ENCODE assay signal across 25 mouse cellular contexts in the genomic region with DNA sequence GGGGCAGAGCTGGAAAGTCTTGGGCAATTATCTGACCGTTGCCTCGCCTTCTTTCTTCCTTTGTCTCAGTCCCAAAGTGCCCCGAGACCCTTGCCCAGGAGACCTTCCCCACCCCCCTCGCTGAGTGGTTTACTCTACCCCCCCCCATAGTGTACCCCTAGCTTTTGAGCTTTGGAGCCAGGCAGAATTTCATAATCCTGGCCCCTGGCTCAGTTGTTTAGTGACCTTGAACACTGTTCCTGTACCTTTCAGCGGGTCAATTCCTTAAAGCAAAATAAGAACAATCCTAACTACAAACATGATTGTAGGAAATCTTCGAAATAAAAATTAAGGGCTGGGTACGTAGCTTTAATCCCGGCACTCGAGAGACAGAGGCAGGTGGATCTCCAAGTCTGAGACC. TPM values are rescaled to one million over a fixed set of nuclear protein-coding genes. Genes with fewer than 3 reads are reported as not detected.
DNase-seq lines count a peak whose midpoint lies in the region; ATAC-seq and TF ChIP-seq lines count a peak whose summit lies in the region.
"Had no signal": no experiment of that assay in that cellular context is flagged by ENCODE, and none has a peak within 500 bp of the region (broad histone marks: within the 10 kb centered on the region; RNA-seq: fewer than 3 reads in every experiment).

No protein-coding gene starts in this region.

- no peak for ATAC-seq in liver, embryonic 11.5 days (replicated peaks; ENCODE audit: low FRiP score)
- ATAC-seq: forebrain, embryonic 14.5 days had no signal

- H3K4me2 ChIP-seq in liver, embryonic 11.5 days: no peak overlapping the region
- H3K4me2 ChIP-seq: limb, embryonic 12.5 days had no signal

- peak overlapping the region; percentile 42 for H3K4me3 ChIP-seq in liver, adult 2 months (ENCODE audit: insufficient read depth, low read depth, low read length)
- no peak overlapping the region for H3K4me3 ChIP-seq in liver, embryonic 11.5 days (ENCODE audit: low read depth, low read length)
- 0 out of 2 replicates have a peak overlapping the region, but pooled peaks have one; percentile 10 for H3K4me3 ChIP-seq in limb, embryonic 10.5 days
- H3K4me3 ChIP-seq: limb, embryonic 12.5 days had no signal

- no peaks in the 10 kb centered on the region for H3K27me3 ChIP-seq in liver, adult 2 months (ENCODE audit: control insufficient read depth, insufficient read depth, low read length)
- no peaks in the 10 kb centered on the region for H3K27me3 ChIP-seq in liver, embryonic 11.5 days (replicated peaks; ENCODE audit: control insufficient read depth, insufficient read depth, low read length)
- no peaks in the 10 kb centered on the region for H3K27me3 ChIP-seq in limb, embryonic 10.5 days (ENCODE audit: low read depth, poor library complexity, severe bottlenecking)
- H3K27me3 ChIP-seq: limb, embryonic 12.5 days had no signal

- TF ChIP-seq CTCF in liver, adult 2 months (IDR thresholded peaks at IDR 0.05; ENCODE audit: low read depth, low read length): no peak

- H3K27ac ChIP-seq in liver, adult 2 months (replicated peaks; ENCODE audit: insufficient read depth, low read depth, low read length): peak overlapping the region; percentile 99
- no peak overlapping the region for H3K27ac ChIP-seq in liver, embryonic 11.5 days (ENCODE audit: low read depth, low read length)
- H3K27ac ChIP-seq in limb, embryonic 10.5 days: peak overlapping the region; percentile 56
- H3K27ac ChIP-seq: kidney, postnatal 0 days; limb, embryonic 12.5 days had no signal

- peaks cover 19% of the 10 kb centered on the region for H3K4me1 ChIP-seq in liver, adult 2 months (ENCODE audit: control insufficient read depth, insufficient read depth, low read length)
- 0 out of 2 replicates have a peak, but pooled peaks cover 7% of the 10 kb centered on the region for H3K4me1 ChIP-seq in liver, embryonic 11.5 days (replicated peaks; ENCODE audit: control insufficient read depth, insufficient read depth, low read length)
- H3K4me1 ChIP-seq in limb, embryonic 10.5 days: peaks cover 19% of the 10 kb centered on the region

- WGBS in liver, adult 2 months: 9% methylated on average over 9 of the region's 9 CpGs
- WGBS in liver, embryonic 11.5 days: 62% methylated on average over 9 of the region's 9 CpGs
- 72% methylated on average over 9 of the region's 9 CpGs for WGBS in limb, embryonic 10.5 days

- TF ChIP-seq POLR2A in liver, adult 2 months (IDR thresholded peaks at IDR 0.05; ENCODE audit: extremely low read depth, insufficient read depth, low read length): no peak

- H3K36me3 ChIP-seq in liver, adult 2 months (ENCODE audit: control insufficient read depth, insufficient read depth, low read length): peaks cover 3% of the 10 kb centered on the region; the same call in 1 of the 2 replicates
- no peaks in the 10 kb centered on the region for H3K36me3 ChIP-seq in liver, embryonic 11.5 days (ENCODE audit: control insufficient read depth, insufficient read depth, low read length)
- H3K36me3 ChIP-seq in limb, embryonic 10.5 days: no peaks in the 10 kb centered on the region
- H3K36me3 ChIP-seq: limb, embryonic 12.5 days had no signal

- no peaks in the 10 kb centered on the region for H3K9me3 ChIP-seq in liver, embryonic 11.5 days (ENCODE audit: control insufficient read depth, low read length)
- H3K9me3 ChIP-seq in limb, embryonic 10.5 days (replicated peaks): no peaks in the 10 kb centered on the region

- DNase-seq in adrenal gland, postnatal 10 days: peak; percentile 30
- no peak for DNase-seq in adrenal gland, adult 8-10 months
- peak; percentile 88 for DNase-seq in liver, adult 2 months (ENCODE audit: extremely low read depth, low read depth, low spot score)
- no peak for DNase-seq in liver, embryonic 11.5 days (ENCODE audit: low spot score)
- no peak for DNase-seq in limb, embryonic 10.5 days (ENCODE audit: low spot score)
- DNase-seq in lung, adult 18-20 months: no peak
- no peak for DNase-seq in frontal cortex, postnatal 36 days (ENCODE audit: low spot score in 2 of 2)
- DNase-seq in left cerebral cortex, adult 18-20 months (ENCODE audit: low spot score in 2 of 2): no peak
- DNase-seq: adrenal gland, postnatal 25 days; cerebellum, adult 2 months; heart, postnatal 4 days; midbrain, embryonic 14.5 days; thymus, postnatal 14 days had no signal

- H3K79me2 ChIP-seq in liver, adult 2 months (ENCODE audit: control insufficient read depth, insufficient read depth, low read length): no peaks in the 10 kb centered on the region

- H3K9ac ChIP-seq in liver, adult 2 months (ENCODE audit: low read depth, low read length): peak overlapping the region; percentile 74
- no peak overlapping the region for H3K9ac ChIP-seq in liver, embryonic 11.5 days (ENCODE audit: low read depth, low read length)
- H3K9ac ChIP-seq: limb, embryonic 12.5 days had no signal

RNA-seq across cellular contexts. Expression of a gene that starts 19.0 kb away (rescaled TPM):
- total RNA-seq in adrenal gland, postnatal 10 days (2021): not detected
- not detected for total RNA-seq in adrenal gland, adult 8-10 months (2022)
- total RNA-seq in liver, adult 2 months (2014; rRNA removed): not detected in 2 replicates
- polyA plus RNA-seq in liver, adult 2 months (2012; rRNA removed): 0.22 and 0.24 TPM in 2 replicates
- polyA plus RNA-seq in liver, embryonic 11.5 days (2014; fragmentation: Nextera tagmentation; extraction: Ambion mirVana): not detected in 2 replicates
- not detected in 2 replicates for polyA plus RNA-seq in limb, embryonic 10.5 days (2016; fragmentation: Nextera tagmentation; extraction: Ambion mirVana)
- total RNA-seq in left cerebral cortex, adult 18-20 months (2021): not detected
- total RNA-seq: adrenal gland, postnatal 25 days; common myeloid progenitor, adult 5-6 weeks; granulocyte monocyte progenitor cell, adult 5-6 weeks; heart, postnatal 4 days; layer of hippocampus, adult 8-10 months; left cerebral cortex, adult 8-10 months; megakaryocyte progenitor cell, adult 5-6 weeks had no signal
- polyA plus RNA-seq: cerebellum, adult 2 months; forebrain, embryonic 14.5 days; heart, embryonic 14.5 days; kidney, postnatal 0 days; limb, embryonic 12.5 days; lung, postnatal 0 days; midbrain, embryonic 14.5 days; neural tube, embryonic 11.5 days; stomach, embryonic 16.5 days had no signal

RNA-seq across cellular contexts. Expression of a gene that starts 23.4 kb away (rescaled TPM):
- total RNA-seq in adrenal gland, postnatal 10 days (2021): not detected
- total RNA-seq in adrenal gland, adult 8-10 months (2022): not detected
- total RNA-seq in liver, adult 2 months (2014; rRNA removed): not detected in 2 replicates
- not detected in 2 replicates for polyA plus RNA-seq in liver, adult 2 months (2012; rRNA removed)
- polyA plus RNA-seq in liver, embryonic 11.5 days (2014; fragmentation: Nextera tagmentation; extraction: Ambion mirVana): not detected in 2 replicates
- polyA plus RNA-seq in limb, embryonic 10.5 days (2016; fragmentation: Nextera tagmentation; extraction: Ambion mirVana): not detected in 2 replicates
- total RNA-seq in left cerebral cortex, adult 18-20 months (2021): not detected
- total RNA-seq: adrenal gland, postnatal 25 days; common myeloid progenitor, adult 5-6 weeks; granulocyte monocyte progenitor cell, adult 5-6 weeks; heart, postnatal 4 days; layer of hippocampus, adult 8-10 months; left cerebral cortex, adult 8-10 months; megakaryocyte progenitor cell, adult 5-6 weeks had no signal
- polyA plus RNA-seq: cerebellum, adult 2 months; forebrain, embryonic 14.5 days; heart, embryonic 14.5 days; kidney, postnatal 0 days; limb, embryonic 12.5 days; lung, postnatal 0 days; midbrain, embryonic 14.5 days; neural tube, embryonic 11.5 days; stomach, embryonic 16.5 days had no signal

RNA-seq across cellular contexts. Expression of a gene that starts 27.6 kb away (rescaled TPM):
- 100 to 1,000 TPM; 337 to 338 TPM for total RNA-seq in adrenal gland, postnatal 10 days (2021)
- total RNA-seq in adrenal gland, adult 8-10 months (2022): 100 to 1,000 TPM; 209 to 364 (median 285) TPM
- total RNA-seq in liver, adult 2 months (2014; rRNA removed): 1,230 and 1,535 TPM in 2 replicates
- 1,907 and 2,831 TPM in 2 replicates for polyA plus RNA-seq in liver, adult 2 months (2012; rRNA removed)
- 19.2 and 21.5 TPM in 2 replicates for polyA plus RNA-seq in liver, embryonic 11.5 days (2014; fragmentation: Nextera tagmentation; extraction: Ambion mirVana)
- 5.0 and 8.3 TPM in 2 replicates for polyA plus RNA-seq in limb, embryonic 10.5 days (2016; fragmentation: Nextera tagmentation; extraction: Ambion mirVana)
- 100 to 1,000 TPM; 745 to 825 TPM for total RNA-seq in left cerebral cortex, adult 18-20 months (2021)

RNA-seq across cellular contexts. Expression of a gene that starts 42.9 kb away (rescaled TPM):
- total RNA-seq in adrenal gland, postnatal 10 days (2021): 10 to 100 TPM; 60.8 to 78.7 TPM
- 10 to 100 TPM; 40.7 to 74.9 (median 57.2) TPM for total RNA-seq in adrenal gland, adult 8-10 months (2022)
- total RNA-seq in liver, adult 2 months (2014; rRNA removed): 6.1 and 9.5 TPM in 2 replicates
- 12.5 and 16.1 TPM in 2 replicates for polyA plus RNA-seq in liver, adult 2 months (2012; rRNA removed)
- polyA plus RNA-seq in liver, embryonic 11.5 days (2014; fragmentation: Nextera tagmentation; extraction: Ambion mirVana): 50.7 and 61.8 TPM in 2 replicates
- polyA plus RNA-seq in limb, embryonic 10.5 days (2016; fragmentation: Nextera tagmentation; extraction: Ambion mirVana): 190 and 236 TPM in 2 replicates
- 10 to 100 TPM; 23.4 to 28.6 TPM for total RNA-seq in left cerebral cortex, adult 18-20 months (2021)

RNA-seq across cellular contexts. Expression of a gene that starts 48.9 kb away (rescaled TPM):
- total RNA-seq in adrenal gland, postnatal 10 days (2021): under 1 TPM; 0.24 to 0.97 TPM
- 1 to 10 TPM in 1 of 4 experiments, under 1 TPM in 3; 0.20 to 1.2 (median 0.66) TPM for total RNA-seq in adrenal gland, adult 8-10 months (2022)
- 0.65 and 1.4 TPM in 2 replicates for total RNA-seq in liver, adult 2 months (2014; rRNA removed)
- polyA plus RNA-seq in liver, adult 2 months (2012; rRNA removed): 1.1 and 1.8 TPM in 2 replicates
- 0.07 and 0.14 TPM in 2 replicates for polyA plus RNA-seq in liver, embryonic 11.5 days (2014; fragmentation: Nextera tagmentation; extraction: Ambion mirVana)
- 0.31 and 0.39 TPM in 2 replicates for polyA plus RNA-seq in limb, embryonic 10.5 days (2016; fragmentation: Nextera tagmentation; extraction: Ambion mirVana)
- total RNA-seq in left cerebral cortex, adult 18-20 months (2021): 1 to 10 TPM; 6.8 to 7.0 TPM
- total RNA-seq: common myeloid progenitor, adult 5-6 weeks had no signal

Comparison
In these comparisons a context has a peak if more than half of its experiments do, and no peak if none do; other contexts are left out.
1. DNase-seq: peak in adrenal gland, postnatal 10 days (single experiment) and liver, adult 2 months (single experiment); none in adrenal gland, adult 8-10 months (single experiment), liver, embryonic 11.5 days (single experiment), limb, embryonic 10.5 days (single experiment), lung, adult 18-20 months (0 of 2), frontal cortex, postnatal 36 days (0 of 2) and left cerebral cortex, adult 18-20 months (0 of 2).